Mouse (Mus musculus): ENCODE results near the gene Pnkd. TPM values are rescaled to one million over a fixed set of nuclear protein-coding genes. Genes with fewer than 3 reads are reported as not detected.
"Not testable (repeated sequence)": the region's sequence is repeated elsewhere in the genome, so short reads cannot be mapped to it uniquely, and the experiment has no call there.

The Pnkd gene
- polyA plus RNA-seq, 1 experiment from 2014 or later, result 125 TPM

GRCm38 (mm10) chr1:74308001-74308964 lies 23.6 kb downstream of the Pnkd start:
- Histone ChIP-seq H3K27ac (ENCODE audit: low read length) (no peak overlapping the region), H3K4me1 (ENCODE audit: control insufficient read depth, insufficient read depth, low read length) (peaks cover 9% of the 10 kb centered on the region), H3K4me3 (ENCODE audit: low read depth, low read length) (no peak overlapping the region), H3K9ac (ENCODE audit: low read depth, low read length) (no peak overlapping the region), H3K27me3 (ENCODE audit: control insufficient read depth, insufficient read depth, low read depth, low read length) (peaks cover 8% of the 10 kb centered on the region; the same call in 1 of the 2 replicates), H3K4me2 (ENCODE audit: low read length) (no peak overlapping the region), H3K36me3 (ENCODE audit: control insufficient read depth, insufficient read depth, low read length) (no peaks in the 10 kb centered on the region), H3K9me3 (replicated peaks; ENCODE audit: control insufficient read depth, low read length, poor library complexity, severe bottlenecking) (no peaks in the 10 kb centered on the region)
- 84% methylated on average over 10 of the region's 10 CpGs for WGBS
- no peak for ATAC-seq

GRCm38 (mm10) chr1:74309767-74310166 lies 25.0 kb downstream of the Pnkd start:
- H3K4me2 ChIP-seq (ENCODE audit: low read length), result no peak overlapping the region
- no peaks in the 10 kb centered on the region for H3K4me1 ChIP-seq (ENCODE audit: control insufficient read depth, insufficient read depth, low read length)
- no peak overlapping the region for H3K27ac ChIP-seq (ENCODE audit: low read length)
- no peak overlapping the region for H3K4me3 ChIP-seq (ENCODE audit: low read depth, low read length)
- 0 out of 2 replicates have a peak, but pooled peaks cover 2% of the 10 kb centered on the region for H3K27me3 ChIP-seq (ENCODE audit: control insufficient read depth, insufficient read depth, low read depth, low read length)
- H3K9ac ChIP-seq (ENCODE audit: low read depth, low read length), result no peak overlapping the region
- WGBS, result 55% methylated on average over 3 of the region's 3 CpGs
- no peaks in the 10 kb centered on the region for H3K9me3 ChIP-seq (replicated peaks; ENCODE audit: control insufficient read depth, low read length, poor library complexity, severe bottlenecking)
- ATAC-seq, result no peak
- no peaks in the 10 kb centered on the region for H3K36me3 ChIP-seq (ENCODE audit: control insufficient read depth, insufficient read depth, low read length)

- Histone ChIP-seq H3K27ac (ENCODE audit: low read length) (no peak overlapping the region), H3K4me3 (ENCODE audit: low read depth, low read length) (no peak overlapping the region), H3K4me2 (ENCODE audit: low read length) (no peak overlapping the region), H3K9ac (ENCODE audit: low read depth, low read length) (no peak overlapping the region), H3K36me3 (ENCODE audit: control insufficient read depth, insufficient read depth, low read length) (no peaks in the 10 kb centered on the region), H3K9me3 (replicated peaks; ENCODE audit: control insufficient read depth, low read length, poor library complexity, severe bottlenecking) (no peaks in the 10 kb centered on the region), H3K27me3 (ENCODE audit: control insufficient read depth, insufficient read depth, low read depth, low read length) (no peaks in the 10 kb centered on the region), H3K4me1 (ENCODE audit: control insufficient read depth, insufficient read depth, low read length) (no peaks in the 10 kb centered on the region)
- 6% methylated on average over 3 of the region's 3 CpGs for WGBS
- peak; percentile 57 for ATAC-seq
Observed at GRCm38 (mm10) chr1:74313049-74313692, 28.4 kb downstream of the Pnkd start.

- ATAC-seq, result no peak
- H3K4me2 ChIP-seq (ENCODE audit: low read length), result no peak overlapping the region
- H3K36me3 ChIP-seq (ENCODE audit: control insufficient read depth, insufficient read depth, low read length), result no peaks in the 10 kb centered on the region
- no peak overlapping the region for H3K9ac ChIP-seq (ENCODE audit: low read depth, low read length)
- 89% methylated on average over 3 of the region's 3 CpGs for WGBS
- H3K27ac ChIP-seq (ENCODE audit: low read length), result no peak overlapping the region
- no peaks in the 10 kb centered on the region for H3K4me1 ChIP-seq (ENCODE audit: control insufficient read depth, insufficient read depth, low read length)
- H3K9me3 ChIP-seq (replicated peaks; ENCODE audit: control insufficient read depth, low read length, poor library complexity, severe bottlenecking), result no peaks in the 10 kb centered on the region
- H3K4me3 ChIP-seq (ENCODE audit: low read depth, low read length), result no peak overlapping the region
- no peaks in the 10 kb centered on the region for H3K27me3 ChIP-seq (ENCODE audit: control insufficient read depth, insufficient read depth, low read depth, low read length)
Observed at GRCm38 (mm10) chr1:74314796-74315195, 30.1 kb downstream of the Pnkd start.

GRCm38 (mm10) chr1:74316114-74316827 lies 31.5 kb downstream of the Pnkd start:
- no peak overlapping the region for H3K9ac ChIP-seq (ENCODE audit: low read depth, low read length)
- H3K27ac ChIP-seq (ENCODE audit: low read length), result no peak overlapping the region
- H3K36me3 ChIP-seq (ENCODE audit: control insufficient read depth, insufficient read depth, low read length), result no peaks in the 10 kb centered on the region
- 85% methylated on average over 4 of the region's 4 CpGs for WGBS
- ATAC-seq, result no peak
- H3K27me3 ChIP-seq (ENCODE audit: control insufficient read depth, insufficient read depth, low read depth, low read length), result no peaks in the 10 kb centered on the region
- H3K4me3 ChIP-seq (ENCODE audit: low read depth, low read length), result no peak overlapping the region
- no peaks in the 10 kb centered on the region for H3K4me1 ChIP-seq (ENCODE audit: control insufficient read depth, insufficient read depth, low read length)
- H3K4me2 ChIP-seq (ENCODE audit: low read length), result no peak overlapping the region
- no peaks in the 10 kb centered on the region for H3K9me3 ChIP-seq (replicated peaks; ENCODE audit: control insufficient read depth, low read length, poor library complexity, severe bottlenecking)

- Histone ChIP-seq H3K27me3 (ENCODE audit: control insufficient read depth, insufficient read depth, low read depth, low read length) (no peaks in the 10 kb centered on the region), H3K27ac (ENCODE audit: low read length) (no peak overlapping the region), H3K4me2 (ENCODE audit: low read length) (no peak overlapping the region), H3K4me1 (ENCODE audit: control insufficient read depth, insufficient read depth, low read length) (no peaks in the 10 kb centered on the region), H3K9ac (ENCODE audit: low read depth, low read length) (no peak overlapping the region), H3K4me3 (ENCODE audit: low read depth, low read length) (no peak overlapping the region), H3K36me3 (ENCODE audit: control insufficient read depth, insufficient read depth, low read length) (no peaks in the 10 kb centered on the region), H3K9me3 (replicated peaks; ENCODE audit: control insufficient read depth, low read length, poor library complexity, severe bottlenecking) (no peaks in the 10 kb centered on the region)
- no peak for ATAC-seq
- 88% methylated on average over 3 of the region's 3 CpGs for WGBS
Observed at GRCm38 (mm10) chr1:74318711-74319110, 34.0 kb downstream of the Pnkd start.

- H3K27me3 ChIP-seq (ENCODE audit: control insufficient read depth, insufficient read depth, low read depth, low read length), result no peaks in the 10 kb centered on the region
- H3K27ac ChIP-seq (ENCODE audit: low read length), result no peak overlapping the region
- WGBS, result 92% methylated on average over 3 of the region's 3 CpGs
- no peak overlapping the region for H3K9ac ChIP-seq (ENCODE audit: low read depth, low read length)
- H3K4me3 ChIP-seq (ENCODE audit: low read depth, low read length), result no peak overlapping the region
- no peaks in the 10 kb centered on the region for H3K9me3 ChIP-seq (replicated peaks; ENCODE audit: control insufficient read depth, low read length, poor library complexity, severe bottlenecking)
- ATAC-seq, result no peak
- H3K4me1 ChIP-seq (ENCODE audit: control insufficient read depth, insufficient read depth, low read length), result no peaks in the 10 kb centered on the region
- no peaks in the 10 kb centered on the region for H3K36me3 ChIP-seq (ENCODE audit: control insufficient read depth, insufficient read depth, low read length)
- H3K4me2 ChIP-seq (ENCODE audit: low read length), result no peak overlapping the region
Observed at GRCm38 (mm10) chr1:74321396-74321795, 36.7 kb downstream of the Pnkd start.

- not testable (repeated sequence) for H3K36me3 ChIP-seq (ENCODE audit: control insufficient read depth, insufficient read depth, low read length); H3K9ac ChIP-seq (ENCODE audit: low read depth, low read length); H3K27me3 ChIP-seq (ENCODE audit: control insufficient read depth, insufficient read depth, low read depth, low read length); H3K27ac ChIP-seq (ENCODE audit: low read length); ATAC-seq; H3K4me3 ChIP-seq (ENCODE audit: low read depth, low read length); H3K4me2 ChIP-seq (ENCODE audit: low read length); H3K4me1 ChIP-seq (ENCODE audit: control insufficient read depth, insufficient read depth, low read length); H3K9me3 ChIP-seq (replicated peaks; ENCODE audit: control insufficient read depth, low read length, poor library complexity, severe bottlenecking)
- 78% methylated on average over 2 of the region's 2 CpGs for WGBS
Observed at GRCm38 (mm10) chr1:74326916-74327315, 42.2 kb downstream of the Pnkd start.

All from midbrain, embryonic 16.5 days (tissue).